Mouse (Mus musculus): Measurements from ENCODE around the gene Gdf5.
"Not testable (repeated sequence)": the region's sequence is repeated elsewhere in the genome, so short reads cannot be mapped to it uniquely, and the experiment has no call there.

The Gdf5 gene

DNA sequence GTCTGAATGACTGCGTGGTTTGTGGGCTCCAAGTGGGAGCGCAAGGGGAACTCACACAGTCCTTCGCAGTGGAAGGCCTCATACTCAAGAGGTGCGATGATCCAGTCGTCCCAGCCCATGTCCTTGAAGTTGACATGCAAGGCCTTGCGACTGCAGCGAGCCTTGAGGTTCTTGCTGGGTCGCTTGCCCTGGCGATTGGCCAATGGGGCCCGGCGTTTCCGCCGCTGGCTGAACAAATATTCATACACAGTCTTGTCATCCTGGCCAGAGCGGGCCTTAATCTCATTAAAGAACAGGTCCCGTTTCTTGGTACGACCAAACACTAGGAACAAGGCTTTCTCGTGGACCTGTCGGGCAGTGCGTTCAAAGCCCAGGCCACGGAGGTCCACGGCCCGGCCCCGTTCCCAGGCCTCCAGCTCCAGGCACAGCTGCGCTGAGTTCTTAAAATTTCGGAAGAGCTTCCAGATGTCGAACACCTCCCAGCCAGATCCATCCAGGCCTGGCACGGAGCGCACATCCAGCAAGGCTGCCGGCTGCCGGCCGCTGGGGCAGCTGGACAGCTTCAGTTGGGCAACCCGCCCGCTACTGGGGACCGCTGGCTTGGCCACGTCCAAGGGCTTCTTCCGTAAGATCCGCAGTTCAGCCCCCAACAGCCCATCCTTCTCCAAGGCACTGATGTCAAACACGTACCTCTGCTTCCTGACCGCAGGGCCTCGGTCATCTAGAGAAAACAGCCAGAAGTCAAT, 3.3 kb downstream of the Gdf5 start:
- no peak for DNase-seq (ENCODE audit: low read depth, low spot score)

- DNase-seq (ENCODE audit: low read depth, low spot score): no peak
These were observed 4.5 kb downstream of the Gdf5 start, which contains the start of gene Gm15557 for GRCm38 (mm10) chr2:155940681-155941080. TSS of gene Gm15557 (plus strand) at chr2:155940728.

GRCm38 (mm10) chr2:155939897-155940529, 5.2 kb downstream of the Gdf5 start:
- no peak for DNase-seq (ENCODE audit: low read depth, low spot score)

- peak; percentile 94 for DNase-seq (ENCODE audit: low read depth, low spot score)
These were observed 15.4 kb downstream of the Gdf5 start, which contains the start of gene Uqcc1 for GRCm38 (mm10) chr2:155929531-155930442. TSS of gene Uqcc1 (minus strand) at chr2:155930310.

GRCm38 (mm10) chr2:155928711-155929345, 16.3 kb downstream of the Gdf5 start:
- no peak for DNase-seq (ENCODE audit: low read depth, low spot score)

DNA sequence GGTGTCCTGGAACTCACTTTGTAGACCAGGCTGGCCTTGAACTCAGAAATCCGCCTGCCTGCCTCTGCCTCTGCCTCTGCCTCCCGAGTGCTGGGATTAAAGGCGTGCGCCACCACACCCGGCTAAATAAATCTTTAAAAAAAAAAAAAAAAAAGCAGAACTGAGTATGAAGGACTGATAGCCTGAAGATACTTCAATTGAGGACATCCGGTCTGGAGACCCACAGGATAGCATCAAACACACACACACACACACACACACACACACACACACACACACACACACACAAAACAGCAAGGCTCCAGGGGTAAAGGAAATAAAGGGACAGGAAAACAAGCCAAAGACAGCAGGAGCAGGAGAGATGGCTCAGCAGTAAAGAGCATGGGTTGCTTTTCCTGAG, 20.0 kb downstream of the Gdf5 start:
- not testable (repeated sequence) for DNase-seq (ENCODE audit: low read depth, low spot score)

GRCm38 (mm10) chr2:155923143-155923542, 22.0 kb downstream of the Gdf5 start:
- no peak for DNase-seq (ENCODE audit: low read depth, low spot score)

GRCm38 (mm10) chr2:155914684-155915083, 30.5 kb downstream of the Gdf5 start:
- DNase-seq (ENCODE audit: low read depth, low spot score): no peak

DNA sequence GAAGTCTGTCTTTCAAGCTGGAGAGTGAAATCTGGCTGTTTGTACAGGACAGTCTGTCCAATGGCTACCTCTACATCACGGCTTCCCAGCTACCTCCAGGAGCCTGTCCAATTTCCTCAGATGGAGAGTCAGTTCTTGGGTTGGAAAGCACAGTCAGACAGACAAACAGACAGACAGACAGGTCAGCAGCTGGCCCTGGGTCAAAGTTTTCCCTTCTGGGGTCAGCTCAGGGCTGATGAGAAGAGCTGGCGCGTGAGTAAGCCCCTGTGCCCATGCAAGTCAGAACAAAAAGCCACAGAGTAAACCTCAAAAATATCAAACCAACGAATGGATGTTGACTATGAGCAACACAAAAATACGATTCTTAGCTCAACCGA, 41.5 kb downstream of the Gdf5 start:
- DNase-seq (ENCODE audit: low read depth, low spot score): no peak

- DNase-seq (ENCODE audit: low read depth, low spot score): no peak
These were observed 42.1 kb downstream of the Gdf5 start for GRCm38 (mm10) chr2:155902989-155903631.

DNA sequence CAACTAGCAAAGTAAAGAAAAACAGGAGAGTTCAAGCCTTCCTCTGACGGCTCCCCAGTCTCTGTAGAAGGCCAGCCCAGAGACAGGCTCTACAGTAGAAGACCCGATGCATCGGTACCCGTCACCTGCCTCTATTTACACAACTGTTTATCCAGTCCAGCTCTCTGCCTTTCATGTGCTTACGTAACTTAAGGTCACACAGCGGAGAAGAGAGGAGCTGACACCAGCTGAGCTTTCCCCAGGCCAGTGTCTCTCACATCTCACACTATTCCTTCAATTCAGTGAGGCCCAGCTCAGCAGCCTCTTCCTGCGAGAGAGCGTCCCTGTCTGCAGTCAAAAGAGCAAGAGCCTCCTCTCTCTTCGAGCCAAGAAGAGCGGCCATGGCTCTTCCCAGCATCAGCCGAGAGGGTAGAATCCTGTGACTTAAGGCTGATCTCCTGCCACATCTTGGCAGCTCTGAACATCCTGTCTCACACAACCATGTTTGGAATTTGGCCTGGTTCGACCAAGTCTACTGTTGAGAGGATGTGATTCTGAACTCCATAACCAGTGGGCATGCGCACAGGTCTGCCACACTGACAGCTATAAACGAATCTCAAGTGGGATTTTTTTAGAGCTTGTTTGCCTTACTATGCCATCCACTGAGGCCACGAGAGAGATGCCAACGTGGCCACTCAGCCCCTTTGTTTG, 50.0 kb downstream of the Gdf5 start:
- no peak for DNase-seq (ENCODE audit: low read depth, low spot score)

DNA sequence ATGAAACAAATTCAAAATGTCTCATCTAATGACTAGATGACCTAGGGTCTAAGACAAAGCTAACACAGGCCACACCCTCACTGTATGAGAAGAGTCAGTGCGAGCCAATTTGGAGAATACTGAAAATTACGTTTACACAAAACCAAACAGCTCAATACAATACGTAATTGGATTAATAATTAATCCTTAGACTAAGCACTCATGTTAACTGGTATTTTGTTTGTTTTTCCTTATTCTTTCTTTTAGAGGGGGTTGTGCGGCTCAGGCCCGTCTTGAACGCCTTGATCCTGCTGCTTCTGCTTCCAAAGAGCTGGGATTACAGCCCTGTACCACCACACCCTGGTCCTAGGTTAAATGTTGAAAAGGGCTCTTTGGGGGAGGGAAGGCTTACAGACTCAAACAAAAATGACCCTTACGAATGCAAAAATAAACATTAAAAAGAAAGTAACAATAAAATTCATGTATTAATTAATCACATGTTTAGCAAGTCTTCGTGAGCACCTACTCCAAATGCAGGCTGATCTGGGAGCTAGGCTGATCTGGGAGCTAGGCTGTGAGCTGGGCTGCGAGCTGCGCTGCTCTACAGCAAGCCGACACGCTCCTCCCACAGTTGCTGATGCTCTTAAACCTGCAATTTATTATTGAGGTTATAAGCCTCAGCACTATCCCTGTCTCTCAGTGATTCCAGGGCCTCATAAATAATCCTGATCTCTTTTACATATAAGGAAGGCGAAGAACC, 50.7 kb downstream of the Gdf5 start:
- DNase-seq (ENCODE audit: low read depth, low spot score): no peak
